Mouse (Mus musculus) erythroblast, embryonic 14.5 days (primary cell): ENCODE results near the gene Fam83g. TPM values are rescaled to one million over a fixed set of nuclear protein-coding genes. Genes with fewer than 3 reads are reported as not detected.

ENCODE experiments used
- H3K27me3 ChIP-seq: 2 replicates; pipeline ENCODE4 v1.6.1; 2012; ENCODE audit warnings: inconsistent platforms; ENCODE audit not compliant: control insufficient read depth
- H3K36me3 ChIP-seq: 2 replicates; pipeline ENCODE4 v1.6.1; 2012; ENCODE audit warnings: mild to moderate bottlenecking, inconsistent platforms; ENCODE audit not compliant: control insufficient read depth
- H3K4me1 ChIP-seq: 2 replicates; pipeline ENCODE4 v1.6.1; 2012; ENCODE audit warnings: inconsistent platforms; ENCODE audit not compliant: control insufficient read depth
- H3K4me3 ChIP-seq: replicated peaks from 2 replicates; pipeline ENCODE3; 2012; ENCODE audit warnings: moderate library complexity, mild to moderate bottlenecking, inconsistent platforms
- H3K9me3 ChIP-seq: 2 replicates; pipeline ENCODE4 v1.6.1; 2012; ENCODE audit warnings: low read length, inconsistent platforms, mixed read lengths; ENCODE audit not compliant: control insufficient read depth
- GATA1 ChIP-seq: IDR thresholded peaks from 2 replicates; pipeline ENCODE4 v1.6.1; 2012; ENCODE audit warnings: low read length, inconsistent platforms, mixed read lengths
- TAL1 ChIP-seq: IDR thresholded peaks from 3 replicates; pipeline ENCODE4 v1.6.1; 2012; ENCODE audit warnings: low read length, inconsistent platforms, mixed read lengths
- polyA plus RNA-seq: library from polyadenylated mRNA; stranded (reverse); fragments of >175 nt; gene quantifications from 2 replicates; pipeline ENCODE4 v1.2.3, GENCODE M21; 2012

Gene Fam83g
- polyA plus RNA-seq, 1 experiment: 1.7 TPM

DNA sequence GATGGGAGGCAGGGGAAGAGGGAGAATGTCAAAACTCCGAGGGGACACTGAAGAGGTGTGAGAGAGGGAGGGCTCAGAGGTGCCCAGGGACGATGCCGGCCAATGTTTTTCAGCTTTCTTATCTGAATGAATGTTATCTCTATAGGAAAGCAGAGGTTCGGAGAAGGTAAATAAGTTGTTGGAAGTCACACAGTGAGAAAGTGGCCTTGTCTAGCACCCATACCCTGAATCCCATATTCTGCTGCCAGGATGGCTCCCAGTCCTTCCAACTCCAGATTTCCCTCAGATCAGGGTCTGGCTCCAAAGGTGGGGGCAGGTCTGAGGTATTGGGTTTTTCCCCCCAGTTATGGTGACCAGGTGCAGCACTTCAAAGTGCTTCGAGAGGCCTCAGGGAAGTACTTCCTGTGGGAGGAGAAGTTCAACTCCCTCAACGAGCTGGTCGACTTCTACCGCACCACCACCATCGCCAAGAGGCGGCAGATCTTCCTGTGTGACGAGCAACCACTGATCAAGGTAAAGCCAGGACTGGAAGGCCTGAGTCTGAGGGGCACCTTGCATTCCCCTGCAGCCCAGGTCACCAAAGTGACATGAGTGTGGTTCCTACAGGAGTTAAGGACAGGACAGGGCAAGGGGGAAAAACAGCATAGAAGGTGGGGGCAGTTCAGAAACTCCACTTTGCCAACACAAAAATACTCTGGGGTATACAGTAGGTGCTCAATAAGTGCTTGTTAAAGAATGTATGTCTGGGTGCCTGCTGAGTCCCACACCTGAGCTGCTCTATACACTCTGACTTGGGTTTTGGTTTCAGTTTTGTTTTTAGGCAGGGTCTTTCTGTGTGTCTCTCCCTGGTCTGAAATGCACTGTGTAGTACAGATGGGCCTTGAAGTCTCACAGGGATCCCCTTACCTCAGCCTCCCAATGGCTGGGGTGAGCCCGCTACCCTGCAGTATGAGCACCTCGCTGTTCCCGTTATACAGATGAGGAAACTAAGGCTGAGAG, 14.1 kb upstream of the Fam83g start:
- Histone ChIP-seq H3K27me3 (peaks cover 3% of the 10 kb centered on the region; the same call in 1 of the 2 replicates), H3K4me3 (no peak overlapping the region), H3K4me1 (peaks cover 3% of the 10 kb centered on the region; the same call in 1 of the 2 replicates), H3K9me3 (no peaks in the 10 kb centered on the region), H3K36me3 (no peaks in the 10 kb centered on the region)
- TF ChIP-seq GATA1 (no peak), TAL1 (no peak)

- TF ChIP-seq GATA1 (no peak), TAL1 (no peak)
- Histone ChIP-seq H3K4me1 (peaks cover 3% of the 10 kb centered on the region; the same call in 1 of the 2 replicates), H3K27me3 (peaks cover 3% of the 10 kb centered on the region; the same call in 1 of the 2 replicates), H3K36me3 (no peaks in the 10 kb centered on the region), H3K9me3 (no peaks in the 10 kb centered on the region), H3K4me3 (no peak overlapping the region)
Observed at GRCm38 (mm10) chr11:61671781-61672383, 12.0 kb upstream of the Fam83g start.

- TF ChIP-seq TAL1 (no peak), GATA1 (no peak)
- Histone ChIP-seq H3K27me3 (peaks cover 5% of the 10 kb centered on the region; the same call in 1 of the 2 replicates), H3K36me3 (no peaks in the 10 kb centered on the region), H3K4me3 (no peak overlapping the region), H3K9me3 (no peaks in the 10 kb centered on the region), H3K4me1 (peaks cover 3% of the 10 kb centered on the region; the same call in 1 of the 2 replicates)
Observed at GRCm38 (mm10) chr11:61673686-61674085, 10.2 kb upstream of the Fam83g start.

GRCm38 (mm10) chr11:61674151-61674838, 9.6 kb upstream of the Fam83g start:
- Histone ChIP-seq H3K4me1 (peaks cover 3% of the 10 kb centered on the region; the same call in 1 of the 2 replicates), H3K4me3 (no peak overlapping the region), H3K9me3 (no peaks in the 10 kb centered on the region), H3K36me3 (no peaks in the 10 kb centered on the region), H3K27me3 (peaks cover 5% of the 10 kb centered on the region; the same call in 1 of the 2 replicates)
- TF ChIP-seq TAL1: no peak

DNA sequence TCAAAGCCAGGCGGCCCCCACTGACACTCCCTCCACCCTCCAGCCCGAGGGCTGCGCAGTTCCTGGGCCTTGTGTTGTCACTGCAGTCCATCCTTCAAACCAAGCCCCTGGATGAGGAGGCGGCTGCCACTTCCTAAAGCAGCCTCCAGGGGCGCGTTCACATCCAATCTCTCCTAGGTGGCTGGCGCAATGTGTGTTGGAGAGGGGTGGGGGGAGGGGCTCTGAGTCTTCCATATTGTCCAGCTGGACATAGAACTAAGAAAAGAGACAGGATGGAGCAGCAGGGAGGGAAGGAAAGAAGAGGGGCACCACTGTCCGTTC, 9.1 kb upstream of the Fam83g start:
- TF ChIP-seq GATA1 (no peak), TAL1 (no peak)
- Histone ChIP-seq H3K4me3 (no peak overlapping the region), H3K9me3 (no peaks in the 10 kb centered on the region), H3K36me3 (no peaks in the 10 kb centered on the region), H3K4me1 (peaks cover 3% of the 10 kb centered on the region; the same call in 1 of the 2 replicates), H3K27me3 (peaks cover 5% of the 10 kb centered on the region; the same call in 1 of the 2 replicates)

DNA sequence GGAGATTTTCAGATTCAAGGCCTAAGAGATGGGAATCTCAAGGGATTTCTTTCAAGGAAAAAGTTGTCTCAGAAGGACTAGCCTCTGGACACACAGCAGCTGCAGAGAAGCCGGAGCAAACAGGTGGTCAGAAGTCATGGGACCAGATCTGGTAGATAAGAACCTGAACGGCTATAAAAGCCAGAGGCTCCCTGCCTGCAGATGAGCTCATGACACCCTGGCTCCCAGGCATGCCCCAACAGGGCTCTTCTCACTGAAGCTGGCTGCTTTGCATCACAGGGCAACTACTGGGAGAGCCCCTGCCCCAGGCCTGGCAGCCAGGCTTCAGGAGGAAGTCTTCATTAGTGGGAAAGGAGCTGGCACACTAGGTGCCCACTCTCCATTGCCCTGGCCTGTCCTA, 8.6 kb upstream of the Fam83g start:
- peaks cover 3% of the 10 kb centered on the region; the same call in 1 of the 2 replicates for H3K4me1 ChIP-seq
- H3K9me3 ChIP-seq: no peaks in the 10 kb centered on the region
- no peaks in the 10 kb centered on the region for H3K36me3 ChIP-seq
- TF ChIP-seq TAL1: no peak
- TF ChIP-seq GATA1: no peak
- no peak overlapping the region for H3K4me3 ChIP-seq
- H3K27me3 ChIP-seq: peaks cover 5% of the 10 kb centered on the region; the same call in 1 of the 2 replicates

GRCm38 (mm10) chr11:61676216-61676854, 7.6 kb upstream of the Fam83g start:
- no peak overlapping the region for H3K4me3 ChIP-seq
- TF ChIP-seq TAL1 (no peak), GATA1 (no peak)
- no peaks in the 10 kb centered on the region for H3K36me3 ChIP-seq
- H3K4me1 ChIP-seq: peaks cover 3% of the 10 kb centered on the region; the same call in 1 of the 2 replicates
- H3K9me3 ChIP-seq: no peaks in the 10 kb centered on the region
- H3K27me3 ChIP-seq: peaks cover 11% of the 10 kb centered on the region; the same call in 1 of the 2 replicates

DNA sequence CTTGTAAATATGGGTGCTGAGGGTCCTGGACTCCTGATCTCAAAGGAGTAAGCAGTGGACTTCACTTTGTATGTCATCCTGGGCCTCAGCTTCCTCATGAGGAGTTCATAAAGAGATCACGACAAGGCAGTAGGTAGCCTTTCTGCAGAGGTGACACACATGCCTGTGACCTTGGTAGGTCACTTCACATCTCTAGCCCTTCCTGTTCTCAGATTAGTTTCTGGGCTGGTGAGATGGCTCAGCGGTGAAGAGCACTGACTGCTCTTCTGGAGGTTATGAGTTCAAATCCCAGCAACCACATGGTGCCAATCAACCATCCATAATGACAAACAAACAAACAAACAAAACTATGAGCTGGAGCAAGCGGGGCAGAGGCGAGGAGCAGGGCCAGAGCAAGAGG, 6.2 kb upstream of the Fam83g start:
- Histone ChIP-seq H3K9me3 (no peaks in the 10 kb centered on the region), H3K4me3 (no peak overlapping the region), H3K36me3 (no peaks in the 10 kb centered on the region), H3K27me3 (peaks cover 11% of the 10 kb centered on the region; the same call in 1 of the 2 replicates), H3K4me1 (peaks cover 3% of the 10 kb centered on the region; the same call in 1 of the 2 replicates)
- TF ChIP-seq GATA1 (no peak), TAL1 (no peak)
